Mouse (Mus musculus): Measurements from ENCODE around the gene Prdm1.

DNA sequence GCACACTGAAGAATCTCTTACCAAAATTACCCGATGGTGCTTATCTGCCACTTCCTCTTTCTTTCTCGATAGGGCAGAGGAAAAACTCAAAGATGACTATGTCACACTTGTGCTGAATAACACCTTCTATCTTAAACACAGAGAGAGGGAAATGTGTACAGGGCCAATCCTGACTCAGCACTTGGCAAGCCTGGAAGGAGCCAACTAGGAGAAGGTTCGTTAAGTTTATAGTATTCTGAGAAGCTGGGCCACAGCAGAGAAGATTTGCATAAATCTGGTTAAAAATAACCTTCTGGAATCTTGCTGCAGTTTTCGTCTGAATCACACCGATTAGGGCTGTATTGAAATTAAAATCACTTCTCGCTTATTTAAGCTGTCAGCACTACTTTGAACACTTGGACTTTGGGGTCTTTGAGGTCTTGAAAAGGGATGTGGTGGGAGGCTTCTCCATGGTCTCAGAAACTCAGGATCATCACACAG is 93.6 kb downstream of the Prdm1 start:
- TF ChIP-seq CTCF (IDR thresholded peaks at IDR 0.05; ENCODE audit: low read depth, low read length): no peak
- no peak for TF ChIP-seq POLR2A (IDR thresholded peaks at IDR 0.05; ENCODE audit: insufficient read depth, low read length)
- TF ChIP-seq EP300 (IDR thresholded peaks at IDR 0.05; ENCODE audit: insufficient read depth, low read depth, low read length): no peak
